Mouse (Mus musculus) layer of hippocampus, adult 6 months (tissue): ENCODE results near the gene Usp13. TPM values are rescaled to one million over a fixed set of nuclear protein-coding genes. Genes with fewer than 3 reads are reported as not detected.

Experiments used
- long read RNA-seq, 2 experiments: library from polyadenylated mRNA; unstranded; transcript quantifications; one replicate each; pipeline ENCODE4 v2.0.0; 2019 to 2020
- polyA plus RNA-seq: library from polyadenylated mRNA; unstranded; fragments of <200 nt; fragmentation: Nextera tagmentation; gene quantifications from 2 replicates; pipeline ENCODE4 v1.2.3, GENCODE M21; 2021

Gene Usp13
- 11.4 and 15.0 TPM in 2 replicates for polyA plus RNA-seq
- long read RNA-seq, experiment 1, full-length matches to known transcripts, result 17 of 27 reads
- long read RNA-seq, experiment 1, partial matches to known transcripts, result 3 of 27 reads
- long read RNA-seq, experiment 1, other reads (novel, unspliced or antisense), result 7 of 27 reads
- long read RNA-seq, experiment 2, full-length matches to known transcripts, result 113 of 142 reads
- long read RNA-seq, experiment 2, partial matches to known transcripts, result 5 of 142 reads
- long read RNA-seq, experiment 2, other reads (novel, unspliced or antisense), result 24 of 142 reads

GRCm38 (mm10) chr3:32817357-32818326, at the start of gene Usp13:
Gene Usp13 (plus strand): TSS chr3:32817546.

Other genes with a start within 250 kb of the Usp13 start
- gene Gnb4, start 201.0 kb upstream of the Usp13 start, polyA plus RNA-seq, result 18.8 and 23.1 TPM in 2 replicates
- 16.0 and 21.3 TPM in 2 replicates for gene Actl6a, start 111.2 kb upstream of the Usp13 start, polyA plus RNA-seq
- gene Ndufb5, start 80.6 kb upstream of the Usp13 start, polyA plus RNA-seq, result 614 and 620 TPM in 2 replicates
- 23.5 and 25.6 TPM in 2 replicates for gene Mrpl47, start 79.9 kb upstream of the Usp13 start, polyA plus RNA-seq